Mouse (Mus musculus): ENCODE measurements around the gene Atp6v1g1. TPM values are rescaled to one million over a fixed set of nuclear protein-coding genes. Genes with fewer than 3 reads are reported as not detected.

The Atp6v1g1 gene
- polyA plus RNA-seq (2012; ENCODE audit: insufficient read depth, insufficient read length, low replicate concordance, missing spikeins), result not detected in 2 replicates

DNA sequence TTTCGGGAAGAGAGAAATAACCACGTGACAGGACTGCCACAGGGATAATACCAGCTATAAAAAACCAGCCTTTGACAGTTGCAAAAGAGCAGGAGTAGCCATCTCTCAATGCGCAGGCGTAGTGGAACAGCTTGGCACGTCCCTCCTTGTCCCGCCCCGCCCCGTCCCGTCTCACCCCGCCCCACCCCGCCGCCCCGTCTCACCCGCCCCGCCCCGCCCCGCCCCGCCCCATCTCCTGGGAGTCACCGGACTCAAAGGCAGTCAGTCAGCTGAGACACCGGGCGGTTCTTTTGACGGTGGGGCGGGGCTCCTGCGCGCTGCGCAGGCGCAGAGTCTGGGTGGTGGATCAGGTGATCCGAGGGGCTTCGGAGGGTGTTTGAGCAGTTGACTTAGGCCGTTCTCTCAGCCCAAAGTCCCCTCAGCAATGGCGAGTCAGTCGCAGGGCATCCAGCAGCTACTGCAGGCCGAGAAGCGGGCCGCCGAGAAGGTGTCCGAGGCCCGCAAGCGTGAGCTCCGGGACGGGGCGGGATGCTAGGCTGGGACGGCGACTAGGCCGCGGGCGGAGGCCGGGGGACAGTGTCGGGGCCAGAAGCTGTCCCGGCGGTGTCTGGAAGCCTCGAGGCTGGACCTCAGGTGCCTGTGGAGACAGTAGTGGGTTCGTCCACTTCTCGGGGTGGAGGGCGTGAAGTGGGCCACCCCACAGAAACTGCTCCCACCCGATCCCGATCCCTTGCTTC, at the start of gene Atp6v1g1:
Gene Atp6v1g1 (plus strand): TSS at position 279 of the 737 bp plus-strand sequence.
- under 1% methylated on average over 57 of the region's 57 CpGs for WGBS

DNA sequence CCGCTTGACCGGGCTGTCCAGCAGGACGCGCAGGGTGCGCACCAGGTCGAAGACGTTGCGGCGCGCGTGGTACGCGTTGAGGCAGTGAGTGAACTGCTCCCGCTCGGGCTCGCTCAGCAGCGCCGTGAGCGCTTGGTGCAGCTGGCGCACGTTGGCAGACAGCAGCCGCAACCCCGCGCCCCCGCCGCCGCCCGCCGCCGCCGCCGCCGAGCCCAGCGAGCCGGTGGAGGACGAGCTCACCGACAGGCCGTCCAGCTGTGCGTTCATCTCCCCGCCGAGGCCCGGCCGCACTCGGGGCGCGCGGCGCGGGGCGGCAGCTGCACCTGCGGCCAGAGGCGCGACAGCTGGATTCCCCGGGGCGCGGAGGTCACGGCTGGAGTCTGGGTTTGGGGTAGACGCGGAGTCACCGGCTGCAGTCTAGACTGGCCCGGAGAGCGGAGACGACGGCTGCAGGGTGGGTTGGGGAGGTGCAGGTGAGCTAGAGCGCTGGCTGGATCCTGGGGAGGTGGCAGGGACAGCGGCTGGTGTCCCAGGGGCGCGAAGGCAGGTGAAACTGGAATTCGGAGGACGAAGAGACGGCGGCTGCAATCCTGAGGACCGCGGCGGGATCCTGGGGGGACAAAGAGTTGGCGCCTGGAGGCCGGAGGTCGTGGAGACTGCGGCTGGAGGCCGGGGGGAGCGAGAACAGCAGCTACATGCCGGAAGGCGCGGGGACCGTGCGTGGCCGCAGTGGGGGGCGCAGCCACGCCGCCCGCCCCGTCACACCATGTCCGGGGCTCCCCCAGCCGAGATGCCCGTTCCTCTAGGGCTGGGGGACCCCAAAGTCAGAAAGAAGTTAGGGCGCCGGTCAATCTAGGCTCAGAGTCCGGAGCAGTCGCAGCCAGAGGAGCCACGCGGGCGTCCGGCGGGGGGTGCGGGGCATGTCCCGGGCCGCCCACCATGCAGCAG, 49.3 kb upstream of the Atp6v1g1 start:
- WGBS, result under 1% methylated on average over 104 of the region's 107 CpGs
- TF ChIP-seq CTCF (IDR thresholded peaks at IDR 0.05; ENCODE audit: insufficient read depth, low read depth, low read length) (no peak), POLR2A (IDR thresholded peaks at IDR 0.05; ENCODE audit: insufficient read depth, low read depth, low read length) (no peak)
- Histone ChIP-seq H3K4me3 (ENCODE audit: insufficient read depth, low read depth, low read length) (peak overlapping the region; percentile 60), H3K27ac (ENCODE audit: insufficient read depth, low read depth, low read length) (no peak overlapping the region), H3K4me1 (ENCODE audit: control insufficient read depth, insufficient read depth, low read length) (peaks cover 22% of the 10 kb centered on the region)

More for the DNA sequence above, at the start of gene Atp6v1g1:
- Histone ChIP-seq H3K4me3 (ENCODE audit: insufficient read depth, low read depth, low read length) (peak within 1 kb of the TSS; percentile 94), H3K4me1 (ENCODE audit: control insufficient read depth, insufficient read depth, low read length) (peaks cover 2% of the 10 kb centered on the region), H3K27ac (ENCODE audit: insufficient read depth, low read depth, low read length) (peak within 1 kb of the TSS; percentile 83)
- TF ChIP-seq POLR2A (IDR thresholded peaks at IDR 0.05; ENCODE audit: insufficient read depth, low read depth, low read length) (peak; percentile 53; the same call in 1 of the 2 replicates), CTCF (IDR thresholded peaks at IDR 0.05; ENCODE audit: insufficient read depth, low read depth, low read length) (no peak)

DNA sequence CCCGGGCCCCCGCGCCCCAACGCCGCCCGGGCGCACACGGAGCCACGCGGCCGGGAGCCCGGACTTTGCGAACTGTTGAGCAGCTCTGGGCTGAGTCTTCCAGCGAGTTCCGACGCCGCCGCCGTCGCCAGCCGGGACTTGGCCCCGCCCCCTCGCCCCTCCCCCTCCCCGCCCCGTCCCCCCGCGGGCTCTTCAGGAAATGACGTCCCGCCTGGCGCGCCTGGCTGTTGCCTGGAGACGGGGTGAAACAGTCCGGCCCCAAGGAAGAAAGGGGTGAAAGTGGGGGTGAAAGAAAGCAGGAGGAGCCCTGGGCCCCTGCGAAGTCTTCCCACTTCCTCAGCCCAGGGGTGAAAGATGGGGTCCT, 48.7 kb upstream of the Atp6v1g1 start, which contains the start of gene Whrn:
Gene Whrn (minus strand): TSS at position 77 of the 364 bp plus-strand sequence.
- WGBS, result 2% methylated on average over 34 of the region's 34 CpGs
- Histone ChIP-seq H3K27ac (ENCODE audit: insufficient read depth, low read depth, low read length) (no peak within 1 kb of the TSS), H3K4me1 (ENCODE audit: control insufficient read depth, insufficient read depth, low read length) (peaks cover 22% of the 10 kb centered on the region), H3K4me3 (ENCODE audit: insufficient read depth, low read depth, low read length) (peak within 1 kb of the TSS; percentile 60)
- TF ChIP-seq POLR2A (IDR thresholded peaks at IDR 0.05; ENCODE audit: insufficient read depth, low read depth, low read length), result no peak
- TF ChIP-seq CTCF (IDR thresholded peaks at IDR 0.05; ENCODE audit: insufficient read depth, low read depth, low read length), result no peak

DNA sequence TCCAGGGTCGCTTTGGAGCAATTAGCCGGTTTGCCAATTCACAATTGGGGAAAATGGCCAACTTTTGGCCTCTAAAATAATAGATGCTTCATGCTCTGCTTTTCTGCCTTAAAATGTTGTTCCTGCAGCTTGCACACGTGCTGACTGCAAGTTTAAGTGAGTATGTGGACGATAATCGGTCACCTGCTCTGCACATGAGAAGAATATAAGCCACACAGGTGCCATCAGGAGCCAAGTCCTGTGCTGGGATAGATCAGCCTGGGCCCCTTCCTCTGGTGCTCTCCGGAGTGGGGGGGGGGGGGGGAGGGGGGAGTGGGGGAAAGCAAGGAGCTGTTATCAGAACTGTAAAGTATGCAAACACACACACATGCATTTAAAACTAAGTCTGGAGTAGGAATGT, 48.3 kb upstream of the Atp6v1g1 start:
- H3K4me1 ChIP-seq (ENCODE audit: control insufficient read depth, insufficient read depth, low read length), result peaks cover 22% of the 10 kb centered on the region
- no peak for TF ChIP-seq POLR2A (IDR thresholded peaks at IDR 0.05; ENCODE audit: insufficient read depth, low read depth, low read length)
- no peak for TF ChIP-seq CTCF (IDR thresholded peaks at IDR 0.05; ENCODE audit: insufficient read depth, low read depth, low read length)
- no peak overlapping the region for H3K27ac ChIP-seq (ENCODE audit: insufficient read depth, low read depth, low read length)
- WGBS, result 14% methylated on average over 6 of the region's 6 CpGs
- H3K4me3 ChIP-seq (ENCODE audit: insufficient read depth, low read depth, low read length), result peak overlapping the region; percentile 60

DNA sequence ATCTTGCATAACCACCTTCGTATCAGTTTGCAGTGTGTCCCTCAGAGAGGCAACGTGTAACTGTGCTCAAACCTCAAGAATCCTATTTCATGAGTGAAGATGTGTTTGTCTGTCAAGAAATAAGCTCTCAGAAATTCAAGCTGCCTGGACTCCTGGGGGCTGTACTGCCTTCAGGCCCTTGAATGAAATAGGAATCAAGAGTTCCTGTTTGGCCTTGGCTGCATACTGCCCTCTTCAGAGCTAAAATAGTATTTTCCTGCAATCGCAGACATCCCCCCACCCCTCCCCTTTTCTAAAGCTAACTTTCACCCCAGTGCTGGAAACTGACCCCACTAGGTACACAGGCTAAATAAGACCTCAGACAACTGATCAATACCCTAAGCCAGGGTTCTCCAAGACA, 46.2 kb upstream of the Atp6v1g1 start:
- TF ChIP-seq CTCF (IDR thresholded peaks at IDR 0.05; ENCODE audit: insufficient read depth, low read depth, low read length) (no peak), POLR2A (IDR thresholded peaks at IDR 0.05; ENCODE audit: insufficient read depth, low read depth, low read length) (no peak)
- H3K27ac ChIP-seq (ENCODE audit: insufficient read depth, low read depth, low read length), result no peak overlapping the region
- H3K4me3 ChIP-seq (ENCODE audit: insufficient read depth, low read depth, low read length), result no peak overlapping the region
- peaks cover 18% of the 10 kb centered on the region for H3K4me1 ChIP-seq (ENCODE audit: control insufficient read depth, insufficient read depth, low read length)
- WGBS, result 44% methylated on average over 3 of the region's 3 CpGs

DNA sequence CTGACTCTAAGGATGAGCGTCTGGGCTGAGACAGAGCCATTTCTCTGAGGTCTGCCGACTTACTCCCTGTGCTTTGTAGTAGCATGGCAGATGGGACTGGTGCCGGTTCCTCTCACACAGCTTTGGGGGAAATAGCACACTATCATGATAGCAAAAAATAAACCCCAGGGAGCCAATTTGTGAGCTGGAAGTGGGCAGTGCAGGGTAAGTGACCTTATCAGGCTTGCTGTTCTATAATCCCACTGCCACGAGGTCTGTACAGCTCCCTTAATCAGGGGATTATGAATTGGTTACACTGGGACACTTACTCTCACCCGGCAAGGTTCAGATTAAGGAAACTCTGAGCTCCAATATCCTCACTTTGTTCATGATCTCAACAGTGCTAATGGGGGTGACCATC, 43.5 kb upstream of the Atp6v1g1 start:
- no peak for TF ChIP-seq CTCF (IDR thresholded peaks at IDR 0.05; ENCODE audit: insufficient read depth, low read depth, low read length)
- TF ChIP-seq POLR2A (IDR thresholded peaks at IDR 0.05; ENCODE audit: insufficient read depth, low read depth, low read length), result no peak
- no peak overlapping the region for H3K4me3 ChIP-seq (ENCODE audit: insufficient read depth, low read depth, low read length)
- WGBS, result 65% methylated on average over 5 of the region's 5 CpGs
- 0 out of 2 replicates have a peak, but pooled peaks cover 2% of the 10 kb centered on the region for H3K4me1 ChIP-seq (ENCODE audit: control insufficient read depth, insufficient read depth, low read length)
- no peak overlapping the region for H3K27ac ChIP-seq (ENCODE audit: insufficient read depth, low read depth, low read length)

DNA sequence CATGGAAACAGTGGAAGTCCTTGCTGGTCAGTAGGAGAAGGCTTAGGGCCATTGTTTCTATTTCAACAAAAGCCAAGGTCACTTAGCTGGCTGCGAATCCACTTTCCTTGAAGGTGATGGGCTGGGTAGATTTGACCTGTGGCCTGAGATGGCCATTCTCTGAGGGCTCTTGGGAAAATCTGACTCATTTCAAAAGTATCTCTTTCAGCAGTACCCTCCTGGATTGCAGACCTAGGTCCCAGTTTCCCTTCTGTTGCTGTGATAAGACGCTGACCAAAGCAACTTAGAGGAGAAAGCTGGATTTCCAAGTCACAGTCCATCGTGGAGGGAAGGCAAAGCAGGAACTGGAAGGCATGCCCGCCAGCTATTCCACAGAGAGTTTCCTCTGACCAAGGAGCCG, 40.6 kb upstream of the Atp6v1g1 start:
- no peaks in the 10 kb centered on the region for H3K4me1 ChIP-seq (ENCODE audit: control insufficient read depth, insufficient read depth, low read length)
- TF ChIP-seq CTCF (IDR thresholded peaks at IDR 0.05; ENCODE audit: insufficient read depth, low read depth, low read length) (no peak), POLR2A (IDR thresholded peaks at IDR 0.05; ENCODE audit: insufficient read depth, low read depth, low read length) (no peak)
- WGBS, result 80% methylated on average over 5 of the region's 5 CpGs
- no peak overlapping the region for H3K4me3 ChIP-seq (ENCODE audit: insufficient read depth, low read depth, low read length)
- no peak overlapping the region for H3K27ac ChIP-seq (ENCODE audit: insufficient read depth, low read depth, low read length)

DNA sequence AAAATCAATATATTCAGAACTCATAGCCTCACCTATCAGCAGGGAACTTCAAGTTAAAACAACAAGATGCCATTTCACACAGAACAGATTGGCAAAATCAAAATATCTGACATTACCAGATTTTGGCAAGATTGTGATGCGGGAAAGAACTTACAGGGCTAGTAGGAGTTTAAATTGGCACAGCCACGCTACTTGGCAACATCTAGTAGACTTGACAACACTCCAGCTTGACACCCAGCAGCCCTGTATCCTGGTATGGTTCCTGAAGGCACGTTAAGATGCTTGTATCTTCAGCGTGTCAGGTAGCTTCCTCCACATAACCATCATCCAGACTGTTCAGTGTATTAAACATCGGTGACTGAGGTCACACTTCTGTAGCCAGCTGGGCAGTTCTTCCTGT, 37.1 kb upstream of the Atp6v1g1 start:
- TF ChIP-seq CTCF (IDR thresholded peaks at IDR 0.05; ENCODE audit: insufficient read depth, low read depth, low read length), result no peak
- TF ChIP-seq POLR2A (IDR thresholded peaks at IDR 0.05; ENCODE audit: insufficient read depth, low read depth, low read length), result no peak
- WGBS, result 65% methylated on average over 5 of the region's 5 CpGs
- H3K27ac ChIP-seq (ENCODE audit: insufficient read depth, low read depth, low read length), result no peak overlapping the region
- H3K4me3 ChIP-seq (ENCODE audit: insufficient read depth, low read depth, low read length), result no peak overlapping the region
- no peaks in the 10 kb centered on the region for H3K4me1 ChIP-seq (ENCODE audit: control insufficient read depth, insufficient read depth, low read length)

All from olfactory bulb, adult 2 months (tissue).